In the genomic region with DNA sequence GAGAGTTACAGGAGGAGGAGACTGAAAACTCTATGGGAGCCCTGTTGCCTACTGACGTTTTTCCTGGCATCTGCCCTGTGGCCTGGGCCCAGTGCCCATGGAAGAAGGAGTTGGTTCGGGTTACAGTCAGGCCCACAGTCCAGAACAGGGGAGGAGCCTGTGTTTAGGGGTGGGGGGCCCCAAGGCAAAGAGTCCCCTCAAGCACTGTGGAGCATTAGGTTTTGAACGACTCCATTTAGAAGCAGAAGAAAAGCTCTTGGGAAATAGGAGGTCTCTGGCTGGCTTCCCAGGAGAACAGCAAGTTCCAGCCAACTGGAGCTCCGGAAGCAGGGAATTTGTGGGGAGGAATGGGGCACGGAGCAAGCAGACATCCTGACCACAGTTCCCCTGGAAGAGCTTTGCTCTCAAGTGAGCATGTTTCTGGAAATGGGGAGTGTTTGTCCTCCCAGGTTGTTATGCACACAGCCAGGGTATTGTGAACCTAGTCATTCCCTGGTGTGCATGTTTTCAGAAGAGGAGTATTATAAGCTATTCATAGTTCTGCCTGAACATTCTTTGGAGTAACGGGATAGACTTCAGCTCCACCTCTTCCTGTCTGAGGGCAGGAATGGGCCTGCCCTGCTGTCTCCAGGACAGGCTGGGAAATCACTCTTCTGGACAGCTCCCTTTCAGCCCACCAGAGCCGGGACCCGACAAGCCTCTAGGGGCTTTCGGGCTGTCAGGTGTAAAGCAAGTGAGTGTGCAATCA, we compare ENCODE assay signal across 8 mouse cellular contexts. TPM values are rescaled to one million over a fixed set of nuclear protein-coding genes. Genes with fewer than 3 reads are reported as not detected.
DNase-seq lines count a peak whose midpoint lies in the region; ATAC-seq and TF ChIP-seq lines count a peak whose summit lies in the region.

No protein-coding gene starts in this region.

- peak overlapping the region; percentile 76 for H3K27ac ChIP-seq in cortical plate, adult 2 months (ENCODE audit: insufficient read depth, low read length)
- peak overlapping the region; percentile 80 for H3K27ac ChIP-seq in hindbrain, embryonic 15.5 days (replicated peaks)
- H3K27ac ChIP-seq in midbrain, embryonic 10.5 days (replicated peaks): peak overlapping the region; percentile 46
- H3K27ac ChIP-seq in stomach, embryonic 14.5 days (ENCODE audit: low read length): peak overlapping the region; percentile 74

- peak; percentile 95 for ATAC-seq in hindbrain, embryonic 15.5 days (ENCODE audit: low FRiP score, low read depth)
- peak; percentile 79 for ATAC-seq in stomach, embryonic 14.5 days (ENCODE audit: insufficient number of reproducible peaks, insufficient read depth, low FRiP score, low read depth)

- WGBS in hindbrain, embryonic 15.5 days: 19% methylated on average over 9 of the region's 9 CpGs
- WGBS in midbrain, embryonic 10.5 days: 44% methylated on average over 9 of the region's 9 CpGs
- 8% methylated on average over 9 of the region's 9 CpGs for WGBS in stomach, embryonic 14.5 days

- H3K9ac ChIP-seq in hindbrain, embryonic 15.5 days: no peak overlapping the region
- no peak overlapping the region for H3K9ac ChIP-seq in stomach, embryonic 14.5 days (replicated peaks; ENCODE audit: low read depth, low read length)

- no peak for TF ChIP-seq CTCF in cortical plate, adult 2 months (IDR thresholded peaks at IDR 0.05; ENCODE audit: extremely low read depth, insufficient read depth, low read length)

- peak; percentile 52 for DNase-seq in adrenal gland, adult 8-10 months
- peak; percentile 85 for DNase-seq in gastrocnemius, adult 8-10 months (ENCODE audit: low spot score in 2 of 2)
- peak; percentile 56 to 77 for DNase-seq in layer of hippocampus, postnatal 25 days (ENCODE audit: extremely low spot score in 1 of 2, low spot score in 1 of 2)
- DNase-seq in midbrain, embryonic 10.5 days (ENCODE audit: low spot score): no peak
- DNase-seq in thymus, postnatal 4 days: no peak

- H3K4me3 ChIP-seq in cortical plate, adult 2 months (ENCODE audit: insufficient read depth, low read length): no peak overlapping the region
- no peak overlapping the region for H3K4me3 ChIP-seq in hindbrain, embryonic 15.5 days
- H3K4me3 ChIP-seq in midbrain, embryonic 10.5 days: no peak overlapping the region
- no peak overlapping the region for H3K4me3 ChIP-seq in stomach, embryonic 14.5 days (ENCODE audit: low read depth, low read length)

- peak; percentile 17; the same call in 1 of the 2 replicates for TF ChIP-seq POLR2A in cortical plate, adult 2 months (IDR thresholded peaks at IDR 0.05; ENCODE audit: extremely low read depth, insufficient read depth, low read length)

- no peaks in the 10 kb centered on the region for H3K36me3 ChIP-seq in hindbrain, embryonic 15.5 days
- no peaks in the 10 kb centered on the region for H3K36me3 ChIP-seq in midbrain, embryonic 10.5 days
- H3K36me3 ChIP-seq in stomach, embryonic 14.5 days (ENCODE audit: control insufficient read depth, insufficient read depth, low read length): no peaks in the 10 kb centered on the region

- H3K9me3 ChIP-seq in hindbrain, embryonic 15.5 days: no peaks in the 10 kb centered on the region
- H3K9me3 ChIP-seq in midbrain, embryonic 10.5 days (replicated peaks): no peaks in the 10 kb centered on the region
- H3K9me3 ChIP-seq in stomach, embryonic 14.5 days (ENCODE audit: control insufficient read depth, low read depth, low read length): no peaks in the 10 kb centered on the region

- no peaks in the 10 kb centered on the region for H3K27me3 ChIP-seq in hindbrain, embryonic 15.5 days
- peaks cover 17% of the 10 kb centered on the region for H3K27me3 ChIP-seq in midbrain, embryonic 10.5 days (ENCODE audit: low read depth, poor library complexity, severe bottlenecking)
- no peaks in the 10 kb centered on the region for H3K27me3 ChIP-seq in stomach, embryonic 14.5 days (ENCODE audit: control insufficient read depth, insufficient read depth, low read length)

- H3K4me2 ChIP-seq in hindbrain, embryonic 15.5 days: peak overlapping the region; percentile 22
- peak overlapping the region; percentile 22; the same call in 1 of the 2 replicates for H3K4me2 ChIP-seq in stomach, embryonic 14.5 days (replicated peaks; ENCODE audit: low read depth, low read length)

- peaks cover 3% of the 10 kb centered on the region; the same call in 1 of the 2 replicates for H3K4me1 ChIP-seq in cortical plate, adult 2 months (ENCODE audit: control insufficient read depth, insufficient read depth, low read length)
- peaks cover 7% of the 10 kb centered on the region; the same call in 1 of the 2 replicates for H3K4me1 ChIP-seq in hindbrain, embryonic 15.5 days (replicated peaks)
- H3K4me1 ChIP-seq in midbrain, embryonic 10.5 days: peaks cover 53% of the 10 kb centered on the region
- 0 out of 2 replicates have a peak, but pooled peaks cover 7% of the 10 kb centered on the region for H3K4me1 ChIP-seq in stomach, embryonic 14.5 days (ENCODE audit: control insufficient read depth, insufficient read depth, low read length)

RNA-seq across cellular contexts. Expression of a gene that starts 28.2 kb away (rescaled TPM):
- 10 to 100 TPM; 27.3 to 32.7 (median 30.3) TPM for total RNA-seq in adrenal gland, adult 8-10 months (2022)
- 46.5 and 48.4 TPM in 2 replicates for polyA plus RNA-seq in cortical plate, adult 2 months (2012; rRNA removed)
- total RNA-seq in gastrocnemius, adult 8-10 months (2022): 10 to 100 TPM; 68.0 to 76.2 (median 72.6) TPM
- 74.5 and 77.7 TPM in 2 replicates for polyA plus RNA-seq in hindbrain, embryonic 15.5 days (2015; fragmentation: Nextera tagmentation; extraction: Ambion mirVana)
- total RNA-seq in layer of hippocampus, postnatal 25 days (2021): 10 to 100 TPM; 70.7 to 80.6 TPM
- polyA plus RNA-seq in midbrain, embryonic 10.5 days (2016; fragmentation: Nextera tagmentation; extraction: Ambion mirVana): 24.4 and 29.0 TPM in 2 replicates
- 30.7 and 37.2 TPM in 2 replicates for polyA plus RNA-seq in stomach, embryonic 14.5 days (2014; fragmentation: Nextera tagmentation; extraction: Ambion mirVana)

Comparison
In these comparisons a context has a peak if more than half of its experiments do, and no peak if none do; other contexts are left out.
1. DNase-seq: peak in adrenal gland, adult 8-10 months (single experiment), gastrocnemius, adult 8-10 months (2 of 2) and layer of hippocampus, postnatal 25 days (2 of 2); none in midbrain, embryonic 10.5 days (single experiment) and thymus, postnatal 4 days (single experiment).
2. Peak in every context shown above with its lines, with median percentiles within 50 percentile points of each other: H3K27ac ChIP-seq.